8 mouse cellular contexts compared by ENCODE assay signal in the genomic region with DNA sequence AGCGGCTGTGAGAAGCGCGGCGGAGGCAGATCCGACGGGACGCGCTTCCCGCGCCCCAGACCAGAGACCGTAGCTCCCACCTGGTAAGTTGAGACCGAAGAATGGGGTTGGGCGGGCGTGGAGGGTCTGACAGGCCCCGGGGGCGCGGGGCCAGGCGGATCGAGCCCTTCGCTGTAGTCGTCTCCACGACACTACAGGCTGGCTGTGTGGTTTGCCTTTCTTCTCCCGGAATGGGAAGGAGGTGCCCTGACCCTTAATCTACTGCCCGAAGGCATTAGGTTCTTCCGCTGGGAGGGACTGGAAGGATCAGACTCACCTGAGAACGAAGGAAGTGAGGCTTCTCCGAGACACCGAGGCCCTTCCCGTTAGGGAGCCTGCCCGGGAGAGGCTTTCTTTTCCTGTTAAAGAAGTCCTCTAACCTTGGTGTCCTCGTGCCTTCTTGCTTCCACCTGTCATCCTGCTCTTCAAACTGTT. TPM values are rescaled to one million over a fixed set of nuclear protein-coding genes. Genes with fewer than 3 reads are reported as not detected.
A peak's percentile ranks its signal among the peaks of the same experiment; 100 is the strongest.
DNase-seq lines count a peak whose midpoint lies in the region; ATAC-seq and TF ChIP-seq lines count a peak whose summit lies in the region.

No protein-coding gene starts in this region.

- peak overlapping the region; percentile 95 for H3K9ac ChIP-seq in MEL (ENCODE audit: control insufficient read depth, low read depth, low read length, poor library complexity, severe bottlenecking)
- H3K9ac ChIP-seq in forebrain, embryonic 14.5 days (ENCODE audit: low read length) = peak overlapping the region; percentile 94
- peak overlapping the region; percentile 88 for H3K9ac ChIP-seq in liver, embryonic 13.5 days

- WGBS in kidney, adult 2 months = 0% methylated on average over 29 of the region's 31 CpGs
- WGBS in forebrain, embryonic 14.5 days = under 1% methylated on average over 30 of the region's 31 CpGs
- under 1% methylated on average over 31 of the region's 31 CpGs for WGBS in liver, embryonic 13.5 days (ENCODE audit: insufficient replicate concordance)

- no peak for ATAC-seq in forebrain, embryonic 14.5 days
- ATAC-seq in liver, embryonic 13.5 days (ENCODE audit: low read depth) = peak; percentile 27

- no peak for TF ChIP-seq POLR2A in kidney, adult 2 months (IDR thresholded peaks at IDR 0.05; ENCODE audit: low read depth, low read length)
- peak in 1 of 2 experiments; percentile 67; a peak in 1 of 4 replicates for TF ChIP-seq POLR2A in MEL (IDR thresholded peaks at IDR 0.05; ENCODE audit: control insufficient read depth in 1 of 2, insufficient read depth in 1 of 2, low read depth in 1 of 2, low read length in 2 of 2, poor library complexity in 1 of 2)

- no peak for TF ChIP-seq EP300 in MEL (IDR thresholded peaks at IDR 0.05; ENCODE audit: low read depth in 1 of 2, low read length in 2 of 2)

- peak overlapping the region; percentile 78 for H3K4me3 ChIP-seq in kidney, adult 2 months (ENCODE audit: insufficient read depth, low read depth, low read length)
- peak overlapping the region; percentile 85 to 94 for H3K4me3 ChIP-seq in MEL (ENCODE audit: control insufficient read depth in 1 of 2, insufficient read depth in 1 of 2, low read depth in 2 of 2, low read length in 2 of 2)
- peak overlapping the region; percentile 96 for H3K4me3 ChIP-seq in forebrain, embryonic 14.5 days (ENCODE audit: low read depth, low read length)
- peak overlapping the region; percentile 89 for H3K4me3 ChIP-seq in liver, embryonic 13.5 days (replicated peaks)

- H3K36me3 ChIP-seq in kidney, adult 2 months (ENCODE audit: control insufficient read depth, insufficient read depth, low read length) = no peaks in the 10 kb centered on the region
- H3K36me3 ChIP-seq in MEL (ENCODE audit: control insufficient read depth in 1 of 2, insufficient read depth in 2 of 2, low read length in 2 of 2) = peaks cover 22 to 34% of the 10 kb centered on the region in 2 experiments
- H3K36me3 ChIP-seq in forebrain, embryonic 14.5 days (ENCODE audit: control insufficient read depth, insufficient read depth, low read length) = peaks cover 24% of the 10 kb centered on the region
- H3K36me3 ChIP-seq in liver, embryonic 13.5 days = peaks cover 27% of the 10 kb centered on the region

- H3K4me2 ChIP-seq in forebrain, embryonic 14.5 days (ENCODE audit: low read length) = peak overlapping the region; percentile 96
- peak overlapping the region; percentile 91 for H3K4me2 ChIP-seq in liver, embryonic 13.5 days

- peaks cover 47% of the 10 kb centered on the region for H3K79me2 ChIP-seq in MEL (ENCODE audit: control insufficient read depth, insufficient read depth, low read length, poor library complexity)

- no peaks in the 10 kb centered on the region for H3K9me3 ChIP-seq in MEL (replicated peaks; ENCODE audit: insufficient read depth, low read length)
- H3K9me3 ChIP-seq in forebrain, embryonic 14.5 days (replicated peaks; ENCODE audit: control insufficient read depth, low read length) = no peaks in the 10 kb centered on the region
- no peaks in the 10 kb centered on the region for H3K9me3 ChIP-seq in liver, embryonic 13.5 days (replicated peaks)

- peak overlapping the region; percentile 97 for H3K27ac ChIP-seq in kidney, adult 2 months (ENCODE audit: insufficient read depth, low read depth, low read length)
- peak overlapping the region; percentile 73 for H3K27ac ChIP-seq in MEL (ENCODE audit: control insufficient read depth, low read depth, low read length)
- peak overlapping the region; percentile 86 for H3K27ac ChIP-seq in forebrain, embryonic 14.5 days (ENCODE audit: low read depth, low read length)
- H3K27ac ChIP-seq in liver, embryonic 13.5 days = peak overlapping the region; percentile 83

- peaks cover 6% of the 10 kb centered on the region; the same call in 1 of the 2 replicates for H3K4me1 ChIP-seq in kidney, adult 2 months (ENCODE audit: control insufficient read depth, insufficient read depth, low read length)
- H3K4me1 ChIP-seq in MEL (ENCODE audit: control insufficient read depth in 1 of 2, insufficient read depth in 2 of 2, low read length in 2 of 2) = peaks cover 9 to 15% of the 10 kb centered on the region in 2 experiments
- peaks cover 20% of the 10 kb centered on the region for H3K4me1 ChIP-seq in forebrain, embryonic 14.5 days (ENCODE audit: control insufficient read depth, insufficient read depth, low read length)
- H3K4me1 ChIP-seq in liver, embryonic 13.5 days (replicated peaks) = peaks cover 49% of the 10 kb centered on the region

- no peak for DNase-seq in kidney, adult 2 months
- no peak for DNase-seq in kidney, adult 8-10 months
- DNase-seq in MEL (ENCODE audit: low read depth, low spot score) = no peak
- DNase-seq in forebrain, embryonic 14.5 days (ENCODE audit: low spot score) = no peak
- DNase-seq in liver, embryonic 13.5 days = no peak
- no peak for DNase-seq in urinary bladder, adult 2 months (ENCODE audit: low spot score)
- DNase-seq in spleen, adult 18-20 months = no peak
- DNase-seq in thymus, postnatal 25 days = no peak

- TF ChIP-seq RAD21 in MEL (IDR thresholded peaks at IDR 0.05; ENCODE audit: low read depth, low read length) = no peak

- TF ChIP-seq CTCF in kidney, adult 2 months (conservative IDR thresholded peaks at IDR 0.05; ENCODE audit: insufficient read depth, insufficient read length, low read depth, low read length) = no peak
- TF ChIP-seq CTCF in MEL (IDR thresholded peaks at IDR 0.05 in 2 of 3, conservative IDR thresholded peaks at IDR 0.05 in 1 of 3; ENCODE audit: control insufficient read depth in 1 of 3, insufficient read depth in 1 of 3, low read depth in 2 of 3, low read length in 3 of 3, poor library complexity in 1 of 3, severe bottlenecking in 1 of 3) = no peak

- no peaks in the 10 kb centered on the region for H3K27me3 ChIP-seq in kidney, adult 2 months (replicated peaks; ENCODE audit: control insufficient read depth, insufficient read depth, low read length)
- no peaks in the 10 kb centered on the region for H3K27me3 ChIP-seq in MEL (ENCODE audit: control insufficient read depth in 1 of 2, insufficient read depth in 2 of 2, low read length in 2 of 2)
- H3K27me3 ChIP-seq in forebrain, embryonic 14.5 days (replicated peaks; ENCODE audit: control insufficient read depth, insufficient read depth, low read length) = no peaks in the 10 kb centered on the region
- no peaks in the 10 kb centered on the region for H3K27me3 ChIP-seq in liver, embryonic 13.5 days

TF ChIP-seq in MEL, 35 proteins besides CTCF, POLR2A, EP300 and RAD21 (continues in another document):
- TF ChIP-seq KAT2A (conservative IDR thresholded peaks at IDR 0.05; ENCODE audit: low read depth, low read length) = 0 out of 2 replicates have a peak, but pooled peaks have one; percentile 6
- no peak for TF ChIP-seq GABPA (IDR thresholded peaks at IDR 0.05; ENCODE audit: low read depth, low read length)
- TF ChIP-seq NELFE (IDR thresholded peaks at IDR 0.05; ENCODE audit: low read depth, low read length) = no peak
- peak; percentile 29; the same call in 1 of the 2 replicates for TF ChIP-seq SIN3A (IDR thresholded peaks at IDR 0.05; ENCODE audit: low read length)
- TF ChIP-seq HCFC1 (IDR thresholded peaks at IDR 0.05; ENCODE audit: low read depth, low read length) = no peak

RNA-seq across cellular contexts. Expression of a gene that starts 0.3 kb away (rescaled TPM):
- 9.8 and 11.6 TPM in 2 replicates for polyA plus RNA-seq in kidney, adult 2 months (2012; rRNA removed)
- total RNA-seq in MEL (2012; rRNA removed) = 122 and 142 TPM in 2 replicates
- 100 to 1,000 TPM in 1 of 2 experiments, not detected in 1; 105 TPM for polyA plus RNA-seq in MEL (2012; ENCODE audit: insufficient read depth in 1 of 2, insufficient read length in 2 of 2, low read depth in 1 of 2, low replicate concordance in 2 of 2, missing spikeins in 1 of 2)
- polyA plus RNA-seq in forebrain, embryonic 14.5 days (2014; fragmentation: Nextera tagmentation; extraction: Ambion mirVana) = 53.1 and 56.7 TPM in 2 replicates
- polyA plus RNA-seq in liver, embryonic 13.5 days (2015; fragmentation: Nextera tagmentation; extraction: Ambion mirVana) = 42.2 and 53.1 TPM in 2 replicates
- polyA plus RNA-seq in urinary bladder, adult 2 months (2012; rRNA removed) = 27.8 and 30.3 TPM in 2 replicates

RNA-seq across cellular contexts. Expression of a gene that starts 0.4 kb away (rescaled TPM):
- 31.0 and 41.7 TPM in 2 replicates for polyA plus RNA-seq in kidney, adult 2 months (2012; rRNA removed)
- 15.5 and 19.3 TPM in 2 replicates for total RNA-seq in MEL (2012; rRNA removed)
- polyA plus RNA-seq in MEL (2012; ENCODE audit: insufficient read depth in 1 of 2, insufficient read length in 2 of 2, low read depth in 1 of 2, low replicate concordance in 2 of 2, missing spikeins in 1 of 2) = 10 to 100 TPM in 1 of 2 experiments, not detected in 1; 20.2 TPM
- polyA plus RNA-seq in forebrain, embryonic 14.5 days (2014; fragmentation: Nextera tagmentation; extraction: Ambion mirVana) = 10.1 and 11.3 TPM in 2 replicates
- 5.8 and 8.2 TPM in 2 replicates for polyA plus RNA-seq in liver, embryonic 13.5 days (2015; fragmentation: Nextera tagmentation; extraction: Ambion mirVana)
- polyA plus RNA-seq in urinary bladder, adult 2 months (2012; rRNA removed) = 22.3 and 23.1 TPM in 2 replicates

RNA-seq across cellular contexts. Expression of a gene that starts 44.7 kb away (rescaled TPM):
- polyA plus RNA-seq in kidney, adult 2 months (2012; rRNA removed) = not detected in 2 replicates
- total RNA-seq in MEL (2012; rRNA removed) = not detected in 2 replicates
- polyA plus RNA-seq in MEL (2012; ENCODE audit: insufficient read depth in 1 of 2, insufficient read length in 2 of 2, low read depth in 1 of 2, low replicate concordance in 2 of 2, missing spikeins in 1 of 2) = not detected
- polyA plus RNA-seq in forebrain, embryonic 14.5 days (2014; fragmentation: Nextera tagmentation; extraction: Ambion mirVana) = not detected in 2 replicates
- polyA plus RNA-seq in liver, embryonic 13.5 days (2015; fragmentation: Nextera tagmentation; extraction: Ambion mirVana) = not detected in 2 replicates
- not detected in 2 replicates for polyA plus RNA-seq in urinary bladder, adult 2 months (2012; rRNA removed)

RNA-seq across cellular contexts. Expression of a gene that starts 45.0 kb away (rescaled TPM):
- polyA plus RNA-seq in kidney, adult 2 months (2012; rRNA removed) = 665 and 667 TPM in 2 replicates
- total RNA-seq in MEL (2012; rRNA removed) = 1,212 and 1,976 TPM in 2 replicates
- polyA plus RNA-seq in MEL (2012; ENCODE audit: insufficient read depth in 1 of 2, insufficient read length in 2 of 2, low read depth in 1 of 2, low replicate concordance in 2 of 2, missing spikeins in 1 of 2) = 1,000 to 10,000 TPM in 1 of 2 experiments, 100 to 1,000 TPM in 1; 613 to 2,637 TPM
- 724 and 871 TPM in 2 replicates for polyA plus RNA-seq in forebrain, embryonic 14.5 days (2014; fragmentation: Nextera tagmentation; extraction: Ambion mirVana)
- 1,268 and 1,277 TPM in 2 replicates for polyA plus RNA-seq in liver, embryonic 13.5 days (2015; fragmentation: Nextera tagmentation; extraction: Ambion mirVana)
- polyA plus RNA-seq in urinary bladder, adult 2 months (2012; rRNA removed) = 354 and 368 TPM in 2 replicates

RNA-seq across cellular contexts. Expression of a gene that starts 53.5 kb away (rescaled TPM):
- polyA plus RNA-seq in kidney, adult 2 months (2012; rRNA removed) = not detected in 2 replicates
- total RNA-seq in MEL (2012; rRNA removed) = not detected in 2 replicates
- polyA plus RNA-seq in MEL (2012; ENCODE audit: insufficient read depth in 1 of 2, insufficient read length in 2 of 2, low read depth in 1 of 2, low replicate concordance in 2 of 2, missing spikeins in 1 of 2) = not detected
- not detected in 2 replicates for polyA plus RNA-seq in forebrain, embryonic 14.5 days (2014; fragmentation: Nextera tagmentation; extraction: Ambion mirVana)
- 0.23 TPM in 1 of 2 replicates, not detected in the other for polyA plus RNA-seq in liver, embryonic 13.5 days (2015; fragmentation: Nextera tagmentation; extraction: Ambion mirVana)
- not detected in 2 replicates for polyA plus RNA-seq in urinary bladder, adult 2 months (2012; rRNA removed)
